Mouse (Mus musculus): ENCODE data around the gene Acap3.
A peak's percentile ranks its signal among the peaks of the same experiment; 100 is the strongest.

Acap3 gene

GRCm38 (mm10) chr4:155891551-155892001, at the start of gene Acap3, which contains the start of gene Pusl1:
Acap3 (plus strand) TSS chr4:155891822.
Pusl1 (minus strand) TSS chr4:155891781.
- peak; percentile 95 for DNase-seq (ENCODE audit: extremely low spot score)

GRCm38 (mm10) chr4:155843231-155843630, 48.4 kb upstream of the Acap3 start:
- no peak for DNase-seq (ENCODE audit: extremely low spot score)

- DNase-seq (ENCODE audit: extremely low spot score) = peak; percentile 96
Measured at GRCm38 (mm10) chr4:155846871-155847578, 44.6 kb upstream of the Acap3 start, which contains the start of gene Dvl1. Dvl1 (plus strand) TSS chr4:155847402.

GRCm38 (mm10) chr4:155847591-155848352, 43.9 kb upstream of the Acap3 start:
- DNase-seq (ENCODE audit: extremely low spot score) = peak; percentile 45

- DNase-seq (ENCODE audit: extremely low spot score) = no peak
Measured at GRCm38 (mm10) chr4:155848434-155849095, 43.1 kb upstream of the Acap3 start.

GRCm38 (mm10) chr4:155849391-155849790, 42.2 kb upstream of the Acap3 start:
- no peak for DNase-seq (ENCODE audit: extremely low spot score)

GRCm38 (mm10) chr4:155849792-155850451, 41.7 kb upstream of the Acap3 start:
- no peak for DNase-seq (ENCODE audit: extremely low spot score)

- DNase-seq (ENCODE audit: extremely low spot score) = no peak
Measured at GRCm38 (mm10) chr4:155851368-155851767, 40.3 kb upstream of the Acap3 start.

- DNase-seq (ENCODE audit: extremely low spot score) = no peak
Measured at GRCm38 (mm10) chr4:155851951-155852411, 39.6 kb upstream of the Acap3 start.

- DNase-seq (ENCODE audit: extremely low spot score) = no peak
Measured at GRCm38 (mm10) chr4:155853421-155853820, 38.2 kb upstream of the Acap3 start.

- DNase-seq (ENCODE audit: extremely low spot score) = no peak
Measured at GRCm38 (mm10) chr4:155854991-155855390, 36.6 kb upstream of the Acap3 start.

- no peak for DNase-seq (ENCODE audit: extremely low spot score)
Measured at GRCm38 (mm10) chr4:155856071-155856470, 35.6 kb upstream of the Acap3 start.

- no peak for DNase-seq (ENCODE audit: extremely low spot score)
Measured at GRCm38 (mm10) chr4:155856881-155857280, 34.7 kb upstream of the Acap3 start.

GRCm38 (mm10) chr4:155859318-155859717, 32.3 kb upstream of the Acap3 start:
- DNase-seq (ENCODE audit: extremely low spot score) = peak; percentile 87

- DNase-seq (ENCODE audit: extremely low spot score) = no peak
Measured at GRCm38 (mm10) chr4:155861787-155862186, 29.8 kb upstream of the Acap3 start.

GRCm38 (mm10) chr4:155863001-155863400, 28.6 kb upstream of the Acap3 start, which contains the start of gene Tas1r3:
Tas1r3 (minus strand) TSS chr4:155863362.
- DNase-seq (ENCODE audit: extremely low spot score) = no peak

- DNase-seq (ENCODE audit: extremely low spot score) = no peak
Measured at GRCm38 (mm10) chr4:155868614-155869298, 22.9 kb upstream of the Acap3 start.

GRCm38 (mm10) chr4:155869317-155870033, 22.1 kb upstream of the Acap3 start, which contains the start of the genes Cptp and Ints11:
Cptp (minus strand) TSS chr4:155869440.
Ints11 (plus strand) TSS chr4:155869546.
- peak; percentile 96 for DNase-seq (ENCODE audit: extremely low spot score)

GRCm38 (mm10) chr4:155871404-155871803, 20.2 kb upstream of the Acap3 start:
- DNase-seq (ENCODE audit: extremely low spot score) = no peak

GRCm38 (mm10) chr4:155883587-155883986, 8.0 kb upstream of the Acap3 start:
- no peak for DNase-seq (ENCODE audit: extremely low spot score)

All from embryo, embryonic 9.5 days (tissue).